Mouse (Mus musculus): ENCODE measurements around the gene Insr. TPM values are rescaled to one million over a fixed set of nuclear protein-coding genes. Genes with fewer than 3 reads are reported as not detected.

Gene Insr
- polyA plus RNA-seq, 1 experiment from 2014 or later = 65.5 TPM

GRCm38 (mm10) chr8:3220502-3220901, 58.9 kb downstream of the Insr start:
- Histone ChIP-seq H3K36me3 (ENCODE audit: control insufficient read depth, insufficient read depth) (no peaks in the 10 kb centered on the region), H3K27ac (ENCODE audit: low read length) (peak overlapping the region; percentile 92), H3K27me3 (ENCODE audit: control insufficient read depth, insufficient read depth, low read length) (no peaks in the 10 kb centered on the region), H3K9me3 (replicated peaks; ENCODE audit: control insufficient read depth, low read length) (no peaks in the 10 kb centered on the region), H3K4me2 (ENCODE audit: low read depth, low read length) (peak overlapping the region; percentile 69), H3K4me1 (ENCODE audit: control insufficient read depth, insufficient read depth, low read length) (peaks cover 54% of the 10 kb centered on the region), H3K9ac (ENCODE audit: low read length) (peak overlapping the region; percentile 78), H3K4me3 (ENCODE audit: low read length) (peak overlapping the region; percentile 61)
- peak; percentile 5; the same call in 1 of the 2 replicates for ATAC-seq (replicated peaks; ENCODE audit: extremely low read depth, insufficient read depth, low FRiP score)
- WGBS = 6% methylated on average over 9 of the region's 9 CpGs

- Histone ChIP-seq H3K27ac (ENCODE audit: low read length) (peak overlapping the region; percentile 92), H3K36me3 (ENCODE audit: control insufficient read depth, insufficient read depth) (no peaks in the 10 kb centered on the region), H3K9ac (ENCODE audit: low read length) (no peak overlapping the region), H3K4me1 (ENCODE audit: control insufficient read depth, insufficient read depth, low read length) (peaks cover 57% of the 10 kb centered on the region), H3K4me2 (ENCODE audit: low read depth, low read length) (peak overlapping the region; percentile 69; the same call in 1 of the 2 replicates), H3K4me3 (ENCODE audit: low read length) (no peak overlapping the region), H3K27me3 (ENCODE audit: control insufficient read depth, insufficient read depth, low read length) (no peaks in the 10 kb centered on the region), H3K9me3 (replicated peaks; ENCODE audit: control insufficient read depth, low read length) (no peaks in the 10 kb centered on the region)
- ATAC-seq (replicated peaks; ENCODE audit: extremely low read depth, insufficient read depth, low FRiP score) = no peak
- WGBS = 84% methylated on average over 12 of the region's 12 CpGs
Measured at GRCm38 (mm10) chr8:3219921-3220411, 59.5 kb downstream of the Insr start.

GRCm38 (mm10) chr8:3219266-3219665, 60.2 kb downstream of the Insr start:
- peaks cover 54% of the 10 kb centered on the region for H3K4me1 ChIP-seq (ENCODE audit: control insufficient read depth, insufficient read depth, low read length)
- WGBS = 69% methylated on average over 3 of the region's 3 CpGs
- no peak overlapping the region for H3K4me2 ChIP-seq (ENCODE audit: low read depth, low read length)

GRCm38 (mm10) chr8:3216541-3217092, 62.8 kb downstream of the Insr start:
- H3K4me2 ChIP-seq (ENCODE audit: low read depth, low read length) = no peak overlapping the region
- no peak overlapping the region for H3K4me3 ChIP-seq (ENCODE audit: low read length)
- no peaks in the 10 kb centered on the region for H3K36me3 ChIP-seq (ENCODE audit: control insufficient read depth, insufficient read depth)
- peaks cover 38% of the 10 kb centered on the region for H3K4me1 ChIP-seq (ENCODE audit: control insufficient read depth, insufficient read depth, low read length)
- 66% methylated on average over 4 of the region's 4 CpGs for WGBS
- no peaks in the 10 kb centered on the region for H3K9me3 ChIP-seq (replicated peaks; ENCODE audit: control insufficient read depth, low read length)
- H3K9ac ChIP-seq (ENCODE audit: low read length) = no peak overlapping the region
- no peaks in the 10 kb centered on the region for H3K27me3 ChIP-seq (ENCODE audit: control insufficient read depth, insufficient read depth, low read length)
- H3K27ac ChIP-seq (ENCODE audit: low read length) = peak overlapping the region; percentile 39
- ATAC-seq (replicated peaks; ENCODE audit: extremely low read depth, insufficient read depth, low FRiP score) = no peak

More at GRCm38 (mm10) chr8:3219266-3219665, 60.2 kb downstream of the Insr start:
- H3K9ac ChIP-seq (ENCODE audit: low read length) = no peak overlapping the region
- H3K36me3 ChIP-seq (ENCODE audit: control insufficient read depth, insufficient read depth) = no peaks in the 10 kb centered on the region
- H3K27ac ChIP-seq (ENCODE audit: low read length) = no peak overlapping the region
- no peaks in the 10 kb centered on the region for H3K27me3 ChIP-seq (ENCODE audit: control insufficient read depth, insufficient read depth, low read length)
- ATAC-seq (replicated peaks; ENCODE audit: extremely low read depth, insufficient read depth, low FRiP score) = no peak
- no peaks in the 10 kb centered on the region for H3K9me3 ChIP-seq (replicated peaks; ENCODE audit: control insufficient read depth, low read length)
- H3K4me3 ChIP-seq (ENCODE audit: low read length) = no peak overlapping the region

GRCm38 (mm10) chr8:3215561-3215960, 63.9 kb downstream of the Insr start:
- Histone ChIP-seq H3K27ac (ENCODE audit: low read length) (peak overlapping the region; percentile 72), H3K4me3 (ENCODE audit: low read length) (no peak overlapping the region), H3K9me3 (replicated peaks; ENCODE audit: control insufficient read depth, low read length) (no peaks in the 10 kb centered on the region), H3K4me1 (ENCODE audit: control insufficient read depth, insufficient read depth, low read length) (peaks cover 37% of the 10 kb centered on the region), H3K4me2 (ENCODE audit: low read depth, low read length) (no peak overlapping the region), H3K9ac (ENCODE audit: low read length) (no peak overlapping the region), H3K27me3 (ENCODE audit: control insufficient read depth, insufficient read depth, low read length) (no peaks in the 10 kb centered on the region), H3K36me3 (ENCODE audit: control insufficient read depth, insufficient read depth) (0 out of 2 replicates have a peak, but pooled peaks cover 2% of the 10 kb centered on the region)
- ATAC-seq (replicated peaks; ENCODE audit: extremely low read depth, insufficient read depth, low FRiP score) = peak; percentile 70

- no peak overlapping the region for H3K4me3 ChIP-seq (ENCODE audit: low read length)
- no peaks in the 10 kb centered on the region for H3K9me3 ChIP-seq (replicated peaks; ENCODE audit: control insufficient read depth, low read length)
- no peaks in the 10 kb centered on the region for H3K27me3 ChIP-seq (ENCODE audit: control insufficient read depth, insufficient read depth, low read length)
- WGBS = 89% methylated on average over 1 of the region's 1 CpGs
- no peak overlapping the region for H3K4me2 ChIP-seq (ENCODE audit: low read depth, low read length)
- H3K4me1 ChIP-seq (ENCODE audit: control insufficient read depth, insufficient read depth, low read length) = peaks cover 34% of the 10 kb centered on the region
- no peak overlapping the region for H3K9ac ChIP-seq (ENCODE audit: low read length)
- H3K36me3 ChIP-seq (ENCODE audit: control insufficient read depth, insufficient read depth) = peaks cover 7% of the 10 kb centered on the region; the same call in 1 of the 2 replicates
- no peak for ATAC-seq (replicated peaks; ENCODE audit: extremely low read depth, insufficient read depth, low FRiP score)
- no peak overlapping the region for H3K27ac ChIP-seq (ENCODE audit: low read length)
Measured at GRCm38 (mm10) chr8:3214601-3215000, 64.8 kb downstream of the Insr start.

- Histone ChIP-seq H3K9ac (ENCODE audit: low read length) (no peak overlapping the region), H3K9me3 (replicated peaks; ENCODE audit: control insufficient read depth, low read length) (no peaks in the 10 kb centered on the region), H3K27ac (ENCODE audit: low read length) (no peak overlapping the region), H3K4me3 (ENCODE audit: low read length) (no peak overlapping the region), H3K36me3 (ENCODE audit: control insufficient read depth, insufficient read depth) (peaks cover 12% of the 10 kb centered on the region), H3K4me1 (ENCODE audit: control insufficient read depth, insufficient read depth, low read length) (peaks cover 29% of the 10 kb centered on the region), H3K27me3 (ENCODE audit: control insufficient read depth, insufficient read depth, low read length) (no peaks in the 10 kb centered on the region), H3K4me2 (ENCODE audit: low read depth, low read length) (no peak overlapping the region)
- 72% methylated on average over 9 of the region's 9 CpGs for WGBS
- ATAC-seq (replicated peaks; ENCODE audit: extremely low read depth, insufficient read depth, low FRiP score) = no peak
Measured at GRCm38 (mm10) chr8:3211456-3211855, 68.0 kb downstream of the Insr start.

GRCm38 (mm10) chr8:3209960-3210359, 69.5 kb downstream of the Insr start:
- Histone ChIP-seq H3K4me3 (ENCODE audit: low read length) (no peak overlapping the region), H3K36me3 (ENCODE audit: control insufficient read depth, insufficient read depth) (peaks cover 12% of the 10 kb centered on the region), H3K4me2 (ENCODE audit: low read depth, low read length) (no peak overlapping the region), H3K9me3 (replicated peaks; ENCODE audit: control insufficient read depth, low read length) (no peaks in the 10 kb centered on the region), H3K27ac (ENCODE audit: low read length) (peak overlapping the region; percentile 57), H3K4me1 (ENCODE audit: control insufficient read depth, insufficient read depth, low read length) (peaks cover 16% of the 10 kb centered on the region), H3K9ac (ENCODE audit: low read length) (no peak overlapping the region), H3K27me3 (ENCODE audit: control insufficient read depth, insufficient read depth, low read length) (no peaks in the 10 kb centered on the region)
- ATAC-seq (replicated peaks; ENCODE audit: extremely low read depth, insufficient read depth, low FRiP score) = no peak
- WGBS = 86% methylated on average over 3 of the region's 3 CpGs

GRCm38 (mm10) chr8:3209268-3209667, 70.1 kb downstream of the Insr start:
- no peaks in the 10 kb centered on the region for H3K27me3 ChIP-seq (ENCODE audit: control insufficient read depth, insufficient read depth, low read length)
- peaks cover 13% of the 10 kb centered on the region for H3K4me1 ChIP-seq (ENCODE audit: control insufficient read depth, insufficient read depth, low read length)
- no peak overlapping the region for H3K9ac ChIP-seq (ENCODE audit: low read length)
- no peak overlapping the region for H3K4me3 ChIP-seq (ENCODE audit: low read length)
- WGBS = 31% methylated on average over 3 of the region's 3 CpGs
- ATAC-seq (replicated peaks; ENCODE audit: extremely low read depth, insufficient read depth, low FRiP score) = no peak
- H3K36me3 ChIP-seq (ENCODE audit: control insufficient read depth, insufficient read depth) = peaks cover 17% of the 10 kb centered on the region
- peak overlapping the region; percentile 57 for H3K27ac ChIP-seq (ENCODE audit: low read length)
- H3K9me3 ChIP-seq (replicated peaks; ENCODE audit: control insufficient read depth, low read length) = no peaks in the 10 kb centered on the region
- H3K4me2 ChIP-seq (ENCODE audit: low read depth, low read length) = no peak overlapping the region

All from heart, embryonic 16.5 days (tissue).